Mouse (Mus musculus): ENCODE measurements around the gene Otoa. TPM values are rescaled to one million over a fixed set of nuclear protein-coding genes. Genes with fewer than 3 reads are reported as not detected.

Gene Otoa
- total and polyA plus RNA-seq, 2 experiments from 2014 or later, result 0.16 to 0.48 TPM

GRCm38 (mm10) chr7:121081816-121082215, 366 bp downstream of the Otoa start:
- DNase-seq (no peak), ATAC-seq (no peak)
- no peaks in the 10 kb centered on the region for H3K9me3 ChIP-seq (ENCODE audit: low read length)
- WGBS, result 87% methylated on average over 2 of the region's 2 CpGs
- no peaks in the 10 kb centered on the region for H3K27me3 ChIP-seq (ENCODE audit: insufficient read depth, low read length)
- no peak overlapping the region for H3K9ac ChIP-seq
- H3K4me3 ChIP-seq (ENCODE audit: low read depth, low read length), result no peak overlapping the region
- peaks cover 11% of the 10 kb centered on the region for H3K36me3 ChIP-seq (ENCODE audit: insufficient read depth)
- no peak overlapping the region for H3K27ac ChIP-seq (ENCODE audit: low read depth, low read length)
- H3K4me2 ChIP-seq (ENCODE audit: low read depth), result no peak overlapping the region
- TF ChIP-seq CTCF (IDR thresholded peaks at IDR 0.05; ENCODE audit: low read depth), result no peak
- no peaks in the 10 kb centered on the region for H3K4me1 ChIP-seq (ENCODE audit: insufficient read depth)

GRCm38 (mm10) chr7:121082949-121083513, 1.6 kb downstream of the Otoa start:
- peak; percentile 53 for ATAC-seq
- peak; percentile 22 for DNase-seq
- Histone ChIP-seq H3K4me1 (ENCODE audit: insufficient read depth) (no peaks in the 10 kb centered on the region), H3K4me2 (ENCODE audit: low read depth) (no peak overlapping the region), H3K9me3 (ENCODE audit: low read length) (no peaks in the 10 kb centered on the region), H3K27me3 (ENCODE audit: insufficient read depth, low read length) (no peaks in the 10 kb centered on the region), H3K4me3 (ENCODE audit: low read depth, low read length) (no peak overlapping the region), H3K27ac (ENCODE audit: low read depth, low read length) (no peak overlapping the region), H3K36me3 (ENCODE audit: insufficient read depth) (peaks cover 3% of the 10 kb centered on the region; the same call in 1 of the 2 replicates), H3K9ac (no peak overlapping the region)
- 59% methylated on average over 9 of the region's 9 CpGs for WGBS
- TF ChIP-seq CTCF (IDR thresholded peaks at IDR 0.05; ENCODE audit: low read depth), result no peak

GRCm38 (mm10) chr7:121084840-121085453, 3.5 kb downstream of the Otoa start:
- 26% methylated on average over 8 of the region's 8 CpGs for WGBS

GRCm38 (mm10) chr7:121085500-121085899, 4.0 kb downstream of the Otoa start:
- no peak overlapping the region for H3K4me2 ChIP-seq (ENCODE audit: low read depth)
- no peaks in the 10 kb centered on the region for H3K9me3 ChIP-seq (ENCODE audit: low read length)
- no peak overlapping the region for H3K4me3 ChIP-seq (ENCODE audit: low read depth, low read length)
- no peak overlapping the region for H3K27ac ChIP-seq (ENCODE audit: low read depth, low read length)
- H3K36me3 ChIP-seq (ENCODE audit: insufficient read depth), result no peaks in the 10 kb centered on the region
- no peak for TF ChIP-seq CTCF (IDR thresholded peaks at IDR 0.05; ENCODE audit: low read depth)
- ATAC-seq (peak; percentile 36), DNase-seq (no peak)
- H3K27me3 ChIP-seq (ENCODE audit: insufficient read depth, low read length), result no peaks in the 10 kb centered on the region
- 11% methylated on average over 4 of the region's 4 CpGs for WGBS
- no peaks in the 10 kb centered on the region for H3K4me1 ChIP-seq (ENCODE audit: insufficient read depth)
- no peak overlapping the region for H3K9ac ChIP-seq

More at GRCm38 (mm10) chr7:121084840-121085453, 3.5 kb downstream of the Otoa start:
- H3K27me3 ChIP-seq (ENCODE audit: insufficient read depth, low read length), result no peaks in the 10 kb centered on the region
- DNase-seq (no peak), ATAC-seq (peak; percentile 50)
- H3K27ac ChIP-seq (ENCODE audit: low read depth, low read length), result no peak overlapping the region
- no peaks in the 10 kb centered on the region for H3K9me3 ChIP-seq (ENCODE audit: low read length)
- no peak overlapping the region for H3K4me2 ChIP-seq (ENCODE audit: low read depth)
- no peak for TF ChIP-seq CTCF (IDR thresholded peaks at IDR 0.05; ENCODE audit: low read depth)
- no peaks in the 10 kb centered on the region for H3K36me3 ChIP-seq (ENCODE audit: insufficient read depth)
- no peaks in the 10 kb centered on the region for H3K4me1 ChIP-seq (ENCODE audit: insufficient read depth)
- no peak overlapping the region for H3K4me3 ChIP-seq (ENCODE audit: low read depth, low read length)
- H3K9ac ChIP-seq, result no peak overlapping the region

DNA sequence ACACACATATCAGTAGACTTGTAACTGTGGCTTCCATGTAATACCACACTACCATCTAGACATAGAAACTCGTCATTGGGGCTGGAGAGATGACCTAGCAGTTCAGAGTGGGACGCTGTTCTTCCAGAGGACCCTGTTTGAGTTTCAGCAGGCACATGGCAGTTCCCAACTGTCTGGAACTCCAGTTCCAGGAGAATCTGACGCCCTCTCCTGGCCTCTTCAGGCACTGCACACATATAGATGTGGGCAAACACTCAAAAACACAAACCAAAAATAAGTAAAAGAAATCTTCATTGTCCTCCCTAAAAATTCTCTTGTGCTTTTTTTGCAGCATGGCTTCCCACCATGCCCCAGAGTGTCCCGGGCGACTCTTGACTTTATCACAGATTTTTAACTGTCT, 7.3 kb downstream of the Otoa start:
- no peak for ATAC-seq
- 76% methylated on average over 5 of the region's 5 CpGs for WGBS
- Histone ChIP-seq H3K9me3 (ENCODE audit: low read length) (no peaks in the 10 kb centered on the region), H3K4me3 (ENCODE audit: low read depth, low read length) (no peak overlapping the region), H3K9ac (no peak overlapping the region), H3K27ac (ENCODE audit: low read depth, low read length) (no peak overlapping the region), H3K4me2 (ENCODE audit: low read depth) (no peak overlapping the region), H3K4me1 (ENCODE audit: insufficient read depth) (no peaks in the 10 kb centered on the region), H3K36me3 (ENCODE audit: insufficient read depth) (no peaks in the 10 kb centered on the region), H3K27me3 (ENCODE audit: insufficient read depth, low read length) (no peaks in the 10 kb centered on the region)
- DNase-seq, result no peak
- no peak for TF ChIP-seq CTCF (IDR thresholded peaks at IDR 0.05; ENCODE audit: low read depth)

DNA sequence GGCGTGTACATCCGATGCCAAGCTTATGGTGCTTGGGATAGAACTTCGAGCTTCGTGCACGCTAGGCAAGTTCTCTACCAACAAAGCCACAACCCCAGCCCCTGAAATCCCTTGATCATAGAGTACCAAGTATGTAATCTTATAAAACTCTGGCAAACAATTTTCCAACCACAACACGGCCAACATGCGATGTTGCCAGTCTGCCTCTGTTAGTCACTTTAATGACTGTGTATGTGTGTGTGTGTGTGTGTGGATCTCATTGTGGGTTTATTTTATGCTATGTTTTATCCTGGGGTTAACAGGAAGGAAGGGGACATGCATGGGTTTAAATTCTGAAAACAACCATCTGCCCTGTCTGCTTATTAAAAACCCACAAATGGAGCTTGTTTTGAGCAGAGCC, 9.3 kb downstream of the Otoa start:
- Histone ChIP-seq H3K36me3 (ENCODE audit: insufficient read depth) (no peaks in the 10 kb centered on the region), H3K4me3 (ENCODE audit: low read depth, low read length) (no peak overlapping the region), H3K9ac (no peak overlapping the region), H3K27ac (ENCODE audit: low read depth, low read length) (no peak overlapping the region), H3K4me2 (ENCODE audit: low read depth) (no peak overlapping the region), H3K27me3 (ENCODE audit: insufficient read depth, low read length) (no peaks in the 10 kb centered on the region), H3K9me3 (ENCODE audit: low read length) (no peaks in the 10 kb centered on the region), H3K4me1 (ENCODE audit: insufficient read depth) (no peaks in the 10 kb centered on the region)
- ATAC-seq (no peak), DNase-seq (no peak)
- no peak for TF ChIP-seq CTCF (IDR thresholded peaks at IDR 0.05; ENCODE audit: low read depth)
- WGBS, result 94% methylated on average over 7 of the region's 7 CpGs

DNA sequence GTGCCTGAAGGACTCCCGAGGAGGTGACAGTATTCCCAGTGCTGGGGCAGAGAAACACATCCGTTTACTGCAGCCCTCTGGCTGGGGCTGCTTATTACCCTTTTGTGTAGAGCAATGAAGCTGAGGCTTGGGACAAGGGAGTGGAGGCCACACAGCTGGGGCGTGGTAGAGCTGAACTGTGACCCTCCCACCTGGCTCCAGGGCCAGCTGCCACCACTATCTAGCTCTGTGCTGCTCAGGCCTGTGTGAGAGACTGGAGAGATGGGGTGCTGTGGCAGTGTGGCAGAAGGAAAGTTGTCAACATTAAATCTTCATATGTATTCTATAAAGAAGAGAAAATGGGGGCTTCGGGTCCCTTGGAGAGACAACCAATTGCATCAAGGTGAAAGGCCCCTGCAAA, 11.6 kb downstream of the Otoa start:
- Histone ChIP-seq H3K9ac (no peak overlapping the region), H3K36me3 (ENCODE audit: insufficient read depth) (no peaks in the 10 kb centered on the region), H3K4me1 (ENCODE audit: insufficient read depth) (no peaks in the 10 kb centered on the region), H3K27ac (ENCODE audit: low read depth, low read length) (no peak overlapping the region), H3K4me2 (ENCODE audit: low read depth) (no peak overlapping the region), H3K9me3 (ENCODE audit: low read length) (no peaks in the 10 kb centered on the region), H3K4me3 (ENCODE audit: low read depth, low read length) (no peak overlapping the region), H3K27me3 (ENCODE audit: insufficient read depth, low read length) (no peaks in the 10 kb centered on the region)
- ATAC-seq (no peak), DNase-seq (no peak)
- TF ChIP-seq CTCF (IDR thresholded peaks at IDR 0.05; ENCODE audit: low read depth), result no peak
- 72% methylated on average over 4 of the region's 4 CpGs for WGBS
